Mouse (Mus musculus) kidney, adult 2 months (tissue): ENCODE results near the gene Tsacc.

Experiments used
- CTCF ChIP-seq: fragments of 200-500 bp; conservative IDR thresholded peaks from 2 replicates; pipeline ENCODE4 v1.5.1; 2011; ENCODE audit warnings: low read depth, mild to moderate bottlenecking, control low read depth, low read length, moderate library complexity, mixed read lengths; ENCODE audit not compliant: insufficient read depth, insufficient read length
- POLR2A ChIP-seq: fragments of 200-500 bp; IDR thresholded peaks from one replicate; pipeline ENCODE4 v1.6.1; 2011; ENCODE audit warnings: low read depth, low read length, control low read depth

DNA sequence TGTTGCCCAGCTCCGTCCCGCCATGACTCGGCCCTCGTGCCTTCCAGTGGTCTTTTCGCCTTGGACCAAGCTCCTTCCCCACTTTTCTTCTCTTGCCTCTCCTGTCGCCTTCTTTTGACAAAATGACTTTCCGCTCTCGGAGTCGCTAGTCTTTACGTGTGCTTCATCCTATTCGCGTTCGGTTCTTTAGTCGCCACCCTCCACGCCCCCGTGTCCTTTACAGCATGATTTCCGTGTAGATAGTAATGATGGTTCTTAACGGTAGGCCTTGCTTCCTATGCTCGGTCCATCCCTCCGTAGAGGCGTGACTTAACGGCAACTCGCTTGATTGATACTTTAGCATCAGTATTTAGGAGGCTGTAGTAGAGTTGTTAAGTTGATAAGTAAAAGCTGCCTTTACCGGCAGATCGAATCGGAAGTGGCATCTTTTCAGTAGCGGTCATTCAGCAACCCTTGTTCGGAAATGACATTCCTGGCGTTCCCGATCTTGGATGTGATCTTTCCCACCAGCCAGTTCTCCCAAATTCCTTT lies 587 bp upstream of the Tsacc start:
- TF ChIP-seq POLR2A (no peak), CTCF (no peak)
